Mouse (Mus musculus) small intestine, adult 2 months (tissue): Measurements from ENCODE around the gene Ripk1. TPM values are rescaled to one million over a fixed set of nuclear protein-coding genes. Genes with fewer than 3 reads are reported as not detected.

Experiments
- H3K27ac ChIP-seq: fragments of 200-500 bp; 2 replicates; pipeline ENCODE4 v1.5.1; 2012; ENCODE audit warnings: low read depth, low read length, control low read depth, inconsistent platforms; ENCODE audit not compliant: insufficient read depth
- H3K27me3 ChIP-seq: fragments of 200-500 bp; 2 replicates; pipeline ENCODE4 v1.6.1; 2012; ENCODE audit warnings: mild to moderate bottlenecking, moderate library complexity, low read length, inconsistent platforms; ENCODE audit not compliant: control insufficient read depth, insufficient read depth
- H3K36me3 ChIP-seq: fragments of 200-500 bp; 2 replicates; pipeline ENCODE4 v1.6.1; 2012; ENCODE audit warnings: mild to moderate bottlenecking, low read length, control low read depth, inconsistent platforms; ENCODE audit not compliant: control insufficient read depth, insufficient read depth
- H3K4me1 ChIP-seq: fragments of 200-500 bp; 2 replicates; pipeline ENCODE4 v1.6.1; 2012; ENCODE audit warnings: low read length, inconsistent platforms, mixed read lengths; ENCODE audit not compliant: control insufficient read depth, insufficient read depth, insufficient read length
- H3K4me3 ChIP-seq: fragments of 200-500 bp; 2 replicates; pipeline ENCODE4 v1.5.1; 2012; ENCODE audit warnings: low read depth, mild to moderate bottlenecking, control low read depth, inconsistent platforms, low read length, moderate library complexity
- CTCF ChIP-seq: fragments of 200-500 bp; IDR thresholded peaks from 2 replicates; pipeline ENCODE4 v1.5.1; 2012; ENCODE audit warnings: low read depth, mild to moderate bottlenecking, control low read depth, inconsistent platforms, low read length, moderate library complexity, mixed read lengths; ENCODE audit not compliant: insufficient replicate concordance, insufficient read length; ENCODE audit errors: extremely low read depth
- POLR2A ChIP-seq: fragments of 200-500 bp; IDR thresholded peaks from 2 replicates; pipeline ENCODE4 v1.6.1; 2012; ENCODE audit warnings: low read depth, mild to moderate bottlenecking, control low read depth, inconsistent platforms, low read length, moderate library complexity
- WGBS: fragments of 180-500 bp; shearing (Covaris S2); methylation state at CpG from one replicate; pipeline ENCODE4 v1.1.7; 2018; 5-methylcytosine and 5-hydroxymethylcytosine counted together
- polyA plus RNA-seq: library from polyadenylated mRNA; depleted of rRNA; stranded (reverse); fragments of >200 nt; gene quantifications from 2 replicates; pipeline ENCODE4 v1.2.3, GENCODE M21; 2012

Ripk1 gene
- polyA plus RNA-seq, 1 experiment: 18.8 TPM

GRCm38 (mm10) chr13:33965056-33966024 is 36.8 kb upstream of the Ripk1 start:
- 2% methylated on average over 14 of the region's 14 CpGs for WGBS
- Histone ChIP-seq H3K27me3 (no peaks in the 10 kb centered on the region), H3K4me1 (0 out of 2 replicates have a peak, but pooled peaks cover 4% of the 10 kb centered on the region), H3K36me3 (no peaks in the 10 kb centered on the region; the same call in 1 of the 2 replicates), H3K27ac (peak overlapping the region; percentile 94), H3K4me3 (peak overlapping the region; percentile 91)
- no peak for TF ChIP-seq CTCF
- no peak for TF ChIP-seq POLR2A

GRCm38 (mm10) chr13:33966025-33966412 is 36.1 kb upstream of the Ripk1 start:
- H3K27me3 ChIP-seq: no peaks in the 10 kb centered on the region
- H3K36me3 ChIP-seq: peaks cover 2% of the 10 kb centered on the region; the same call in 1 of the 2 replicates
- 0 out of 2 replicates have a peak, but pooled peaks cover 4% of the 10 kb centered on the region for H3K4me1 ChIP-seq
- no peak overlapping the region for H3K4me3 ChIP-seq
- WGBS: 13% methylated on average over 4 of the region's 4 CpGs
- H3K27ac ChIP-seq: peak overlapping the region; percentile 94; the same call in 1 of the 2 replicates
- TF ChIP-seq POLR2A: no peak
- no peak for TF ChIP-seq CTCF

GRCm38 (mm10) chr13:33966574-33966973 is 35.6 kb upstream of the Ripk1 start:
- peaks cover 2% of the 10 kb centered on the region; the same call in 1 of the 2 replicates for H3K36me3 ChIP-seq
- no peak for TF ChIP-seq CTCF
- TF ChIP-seq POLR2A: no peak
- no peak overlapping the region for H3K4me3 ChIP-seq
- 0 out of 2 replicates have a peak, but pooled peaks cover 4% of the 10 kb centered on the region for H3K4me1 ChIP-seq
- H3K27me3 ChIP-seq: no peaks in the 10 kb centered on the region
- H3K27ac ChIP-seq: no peak overlapping the region

GRCm38 (mm10) chr13:33989625-33990024 is 12.5 kb upstream of the Ripk1 start:
- Histone ChIP-seq H3K36me3 (peaks cover 30% of the 10 kb centered on the region), H3K4me3 (no peak overlapping the region), H3K27ac (no peak overlapping the region), H3K4me1 (no peaks in the 10 kb centered on the region), H3K27me3 (no peaks in the 10 kb centered on the region)
- no peak for TF ChIP-seq POLR2A
- TF ChIP-seq CTCF: no peak
- WGBS: 80% methylated on average over 5 of the region's 5 CpGs

- 25% methylated on average over 1 of the region's 1 CpGs for WGBS
- Histone ChIP-seq H3K27me3 (no peaks in the 10 kb centered on the region), H3K36me3 (no peaks in the 10 kb centered on the region), H3K4me1 (no peaks in the 10 kb centered on the region), H3K4me3 (no peak overlapping the region), H3K27ac (no peak overlapping the region)
- TF ChIP-seq CTCF (peak; percentile 56; the same call in 1 of the 2 replicates), POLR2A (no peak)
Measured at GRCm38 (mm10) chr13:33995197-33995596, 7.0 kb upstream of the Ripk1 start.

- no peaks in the 10 kb centered on the region for H3K27me3 ChIP-seq
- peak overlapping the region; percentile 58 for H3K27ac ChIP-seq
- peak overlapping the region; percentile 87 for H3K4me3 ChIP-seq
- TF ChIP-seq CTCF: no peak
- no peak for TF ChIP-seq POLR2A
- H3K4me1 ChIP-seq: peaks cover 3% of the 10 kb centered on the region; the same call in 1 of the 2 replicates
- 1% methylated on average over 5 of the region's 5 CpGs for WGBS
- 0 out of 2 replicates have a peak, but pooled peaks cover under 1% of the 10 kb centered on the region for H3K36me3 ChIP-seq
Measured at GRCm38 (mm10) chr13:34003058-34003457, 895 bp downstream of the Ripk1 start.

GRCm38 (mm10) chr13:34007234-34007633 is 5.1 kb downstream of the Ripk1 start:
- TF ChIP-seq CTCF (no peak), POLR2A (no peak)
- 54% methylated on average over 2 of the region's 2 CpGs for WGBS
- Histone ChIP-seq H3K4me1 (peaks cover 3% of the 10 kb centered on the region; the same call in 1 of the 2 replicates), H3K4me3 (no peak overlapping the region), H3K27me3 (no peaks in the 10 kb centered on the region), H3K27ac (no peak overlapping the region), H3K36me3 (peaks cover 18% of the 10 kb centered on the region)
